Mouse (Mus musculus): ENCODE data around the gene Rusc2. TPM values are rescaled to one million over a fixed set of nuclear protein-coding genes. Genes with fewer than 3 reads are reported as not detected.

The Rusc2 gene
- polyA plus RNA-seq, 1 experiment from 2014 or later, result 89.0 TPM

- 59% methylated on average over 10 of the region's 10 CpGs for WGBS
- peaks cover 30% of the 10 kb centered on the region for H3K4me1 ChIP-seq (ENCODE audit: control insufficient read depth, insufficient read depth, low read length)
- peak overlapping the region; percentile 84 for H3K9ac ChIP-seq (ENCODE audit: low read depth, low read length)
- H3K4me3 ChIP-seq (ENCODE audit: low read depth, low read length), result peak overlapping the region; percentile 77
- H3K9me3 ChIP-seq (replicated peaks; ENCODE audit: control insufficient read depth, low read length, poor library complexity, severe bottlenecking), result no peaks in the 10 kb centered on the region
- H3K27ac ChIP-seq (ENCODE audit: low read length), result no peak overlapping the region
- peak overlapping the region; percentile 91 for H3K4me2 ChIP-seq (ENCODE audit: low read length)
- H3K36me3 ChIP-seq (ENCODE audit: control insufficient read depth, insufficient read depth, low read length), result no peaks in the 10 kb centered on the region
- ATAC-seq, result peak; percentile 38; the same call in 1 of the 2 replicates
- H3K27me3 ChIP-seq (ENCODE audit: control insufficient read depth, insufficient read depth, low read depth, low read length), result no peaks in the 10 kb centered on the region
These were observed 828 bp upstream of the Rusc2 start for GRCm38 (mm10) chr4:43380951-43381350.

DNA sequence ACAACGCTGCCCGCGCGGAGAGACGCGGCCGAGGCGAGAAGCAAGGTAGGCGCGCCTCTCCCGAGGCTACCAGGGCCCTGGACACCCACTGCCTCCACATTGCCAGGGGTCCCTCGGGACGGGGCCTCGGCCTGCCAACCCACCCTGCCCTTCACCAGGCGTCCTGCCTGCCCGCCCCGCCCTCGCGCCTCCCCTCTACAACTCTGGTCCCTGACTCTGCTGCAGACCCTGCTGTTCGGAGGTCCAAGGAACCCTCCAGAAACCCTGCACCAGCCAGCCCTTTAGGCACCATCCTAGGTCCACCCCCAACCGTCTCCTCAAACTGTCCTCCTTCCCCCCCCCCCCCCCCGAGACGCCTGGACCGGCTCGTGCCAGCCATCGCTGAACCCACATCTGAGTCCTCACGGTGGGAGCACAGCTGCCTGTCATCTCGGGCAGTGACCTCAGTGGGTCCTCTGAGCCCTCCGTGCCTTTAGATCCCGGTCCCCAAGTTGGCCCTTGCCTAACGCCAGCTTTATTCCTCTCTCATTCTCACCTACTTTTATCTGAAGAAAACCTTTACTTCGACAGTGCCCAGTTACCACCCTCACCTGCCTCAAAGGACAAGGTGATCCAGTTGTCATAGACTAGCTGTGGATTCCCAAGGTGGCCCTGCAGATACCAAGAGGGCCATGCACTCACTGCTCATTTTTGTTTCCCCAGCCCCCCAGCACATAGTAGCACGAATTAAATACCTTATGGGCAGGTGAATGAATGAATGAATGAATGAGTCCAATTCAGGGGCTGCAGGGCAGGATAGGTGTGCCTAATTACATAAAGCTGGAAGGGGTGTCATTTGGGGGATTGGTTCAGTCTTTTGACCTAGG is 609 bp downstream of the Rusc2 start:
- Histone ChIP-seq H3K27me3 (ENCODE audit: control insufficient read depth, insufficient read depth, low read depth, low read length) (no peaks in the 10 kb centered on the region), H3K4me2 (ENCODE audit: low read length) (peak overlapping the region; percentile 91), H3K36me3 (ENCODE audit: control insufficient read depth, insufficient read depth, low read length) (no peaks in the 10 kb centered on the region), H3K9me3 (replicated peaks; ENCODE audit: control insufficient read depth, low read length, poor library complexity, severe bottlenecking) (no peaks in the 10 kb centered on the region), H3K27ac (ENCODE audit: low read length) (peak overlapping the region; percentile 88), H3K4me1 (ENCODE audit: control insufficient read depth, insufficient read depth, low read length) (peaks cover 30% of the 10 kb centered on the region), H3K9ac (ENCODE audit: low read depth, low read length) (peak overlapping the region; percentile 84), H3K4me3 (ENCODE audit: low read depth, low read length) (peak overlapping the region; percentile 77)
- WGBS, result 6% methylated on average over 24 of the region's 33 CpGs
- ATAC-seq, result peak; percentile 83

DNA sequence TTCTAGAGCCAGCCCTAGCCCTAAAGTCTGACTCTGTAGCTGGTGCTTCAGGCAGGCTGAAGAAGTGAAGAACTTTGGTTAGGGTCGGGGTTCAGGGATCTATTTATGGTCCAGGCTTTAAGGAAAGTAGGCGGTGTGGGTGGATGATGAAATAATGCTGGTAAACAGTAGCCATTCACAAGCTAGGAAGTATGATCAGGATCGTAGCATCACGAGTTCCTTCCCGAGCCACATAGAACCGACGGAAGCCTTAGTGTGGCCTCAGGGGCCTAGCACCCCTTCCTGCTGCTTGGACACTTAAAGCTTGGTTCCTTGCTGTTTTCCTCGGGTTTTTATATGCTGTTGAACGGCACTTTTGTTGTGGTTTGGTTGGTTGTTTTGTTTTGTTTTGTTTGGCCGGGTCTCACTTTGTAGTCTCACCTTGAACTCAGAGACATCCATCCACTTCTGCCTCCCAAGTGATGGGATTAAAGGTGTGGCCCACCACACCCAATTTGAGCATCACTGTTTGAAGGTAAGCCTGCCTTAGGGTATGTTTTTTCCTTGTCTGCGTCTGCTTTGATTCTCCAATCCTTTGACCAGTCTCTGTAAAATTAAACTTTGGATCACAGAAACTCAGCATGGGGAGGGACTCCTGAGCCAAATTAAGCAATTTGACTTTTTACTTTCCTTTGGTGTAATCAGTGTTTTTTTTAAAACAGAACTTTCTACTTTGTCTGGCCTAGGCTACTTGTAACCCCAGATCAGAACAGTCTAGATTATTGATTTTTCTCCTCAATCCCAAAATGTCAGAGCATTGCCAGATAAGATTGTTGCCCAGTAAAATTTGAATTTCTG is 1.7 kb downstream of the Rusc2 start:
- Histone ChIP-seq H3K9ac (ENCODE audit: low read depth, low read length) (peak overlapping the region; percentile 84; the same call in 1 of the 2 replicates), H3K4me1 (ENCODE audit: control insufficient read depth, insufficient read depth, low read length) (peaks cover 30% of the 10 kb centered on the region), H3K4me3 (ENCODE audit: low read depth, low read length) (peak overlapping the region; percentile 77), H3K4me2 (ENCODE audit: low read length) (peak overlapping the region; percentile 91), H3K27me3 (ENCODE audit: control insufficient read depth, insufficient read depth, low read depth, low read length) (no peaks in the 10 kb centered on the region), H3K9me3 (replicated peaks; ENCODE audit: control insufficient read depth, low read length, poor library complexity, severe bottlenecking) (no peaks in the 10 kb centered on the region), H3K36me3 (ENCODE audit: control insufficient read depth, insufficient read depth, low read length) (no peaks in the 10 kb centered on the region), H3K27ac (ENCODE audit: low read length) (no peak overlapping the region; the same call in 1 of the 2 replicates)
- ATAC-seq, result no peak
- 70% methylated on average over 11 of the region's 11 CpGs for WGBS

GRCm38 (mm10) chr4:43384083-43384460 is 2.3 kb downstream of the Rusc2 start:
- Histone ChIP-seq H3K9ac (ENCODE audit: low read depth, low read length) (0 out of 2 replicates have a peak overlapping the region, but pooled peaks have one; percentile 14), H3K4me2 (ENCODE audit: low read length) (no peak overlapping the region), H3K9me3 (replicated peaks; ENCODE audit: control insufficient read depth, low read length, poor library complexity, severe bottlenecking) (no peaks in the 10 kb centered on the region), H3K36me3 (ENCODE audit: control insufficient read depth, insufficient read depth, low read length) (no peaks in the 10 kb centered on the region), H3K27ac (ENCODE audit: low read length) (no peak overlapping the region), H3K4me3 (ENCODE audit: low read depth, low read length) (no peak overlapping the region), H3K27me3 (ENCODE audit: control insufficient read depth, insufficient read depth, low read depth, low read length) (no peaks in the 10 kb centered on the region), H3K4me1 (ENCODE audit: control insufficient read depth, insufficient read depth, low read length) (peaks cover 30% of the 10 kb centered on the region)
- WGBS, result 88% methylated on average over 5 of the region's 5 CpGs
- no peak for ATAC-seq

- 92% methylated on average over 3 of the region's 3 CpGs for WGBS
- H3K27ac ChIP-seq (ENCODE audit: low read length), result no peak overlapping the region
- no peaks in the 10 kb centered on the region for H3K27me3 ChIP-seq (ENCODE audit: control insufficient read depth, insufficient read depth, low read depth, low read length)
- no peak overlapping the region for H3K4me2 ChIP-seq (ENCODE audit: low read length)
- peaks cover 30% of the 10 kb centered on the region for H3K4me1 ChIP-seq (ENCODE audit: control insufficient read depth, insufficient read depth, low read length)
- H3K9me3 ChIP-seq (replicated peaks; ENCODE audit: control insufficient read depth, low read length, poor library complexity, severe bottlenecking), result no peaks in the 10 kb centered on the region
- no peak overlapping the region for H3K9ac ChIP-seq (ENCODE audit: low read depth, low read length)
- ATAC-seq, result no peak
- no peaks in the 10 kb centered on the region for H3K36me3 ChIP-seq (ENCODE audit: control insufficient read depth, insufficient read depth, low read length)
- H3K4me3 ChIP-seq (ENCODE audit: low read depth, low read length), result no peak overlapping the region
These were observed 2.8 kb downstream of the Rusc2 start for GRCm38 (mm10) chr4:43384541-43384940.

- Histone ChIP-seq H3K27me3 (ENCODE audit: control insufficient read depth, insufficient read depth, low read depth, low read length) (no peaks in the 10 kb centered on the region), H3K9me3 (replicated peaks; ENCODE audit: control insufficient read depth, low read length, poor library complexity, severe bottlenecking) (no peaks in the 10 kb centered on the region), H3K4me1 (ENCODE audit: control insufficient read depth, insufficient read depth, low read length) (peaks cover 21% of the 10 kb centered on the region), H3K27ac (ENCODE audit: low read length) (no peak overlapping the region), H3K4me2 (ENCODE audit: low read length) (no peak overlapping the region), H3K9ac (ENCODE audit: low read depth, low read length) (no peak overlapping the region), H3K36me3 (ENCODE audit: control insufficient read depth, insufficient read depth, low read length) (no peaks in the 10 kb centered on the region), H3K4me3 (ENCODE audit: low read depth, low read length) (no peak overlapping the region)
- no peak for ATAC-seq
These were observed 5.2 kb downstream of the Rusc2 start for GRCm38 (mm10) chr4:43386932-43387331.

DNA sequence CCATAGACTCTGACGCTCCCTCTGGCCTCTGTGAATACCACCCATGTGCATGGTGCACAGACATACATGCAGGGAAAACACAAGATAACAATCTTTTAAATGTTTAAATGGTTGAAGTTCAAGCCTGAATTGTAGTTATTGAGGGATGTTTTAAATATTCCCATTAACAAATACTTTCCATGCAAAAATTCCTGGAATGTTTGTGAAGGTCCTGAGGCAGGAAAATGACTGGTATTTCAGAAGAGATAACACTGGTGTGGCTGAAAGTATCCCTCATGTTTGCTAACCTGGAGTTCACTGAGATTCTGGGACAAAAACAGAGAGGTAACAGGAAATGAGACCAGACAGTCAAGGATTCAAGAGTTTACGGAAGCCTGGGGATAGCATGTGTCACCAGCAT is 7.6 kb downstream of the Rusc2 start:
- 96% methylated on average over 2 of the region's 2 CpGs for WGBS
- no peak for ATAC-seq
- Histone ChIP-seq H3K4me3 (ENCODE audit: low read depth, low read length) (no peak overlapping the region), H3K27ac (ENCODE audit: low read length) (no peak overlapping the region), H3K4me2 (ENCODE audit: low read length) (no peak overlapping the region), H3K9ac (ENCODE audit: low read depth, low read length) (no peak overlapping the region), H3K4me1 (ENCODE audit: control insufficient read depth, insufficient read depth, low read length) (peaks cover 4% of the 10 kb centered on the region), H3K9me3 (replicated peaks; ENCODE audit: control insufficient read depth, low read length, poor library complexity, severe bottlenecking) (no peaks in the 10 kb centered on the region), H3K36me3 (ENCODE audit: control insufficient read depth, insufficient read depth, low read length) (no peaks in the 10 kb centered on the region), H3K27me3 (ENCODE audit: control insufficient read depth, insufficient read depth, low read depth, low read length) (no peaks in the 10 kb centered on the region)

- 67% methylated on average over 9 of the region's 9 CpGs for WGBS
- Histone ChIP-seq H3K27me3 (ENCODE audit: control insufficient read depth, insufficient read depth, low read depth, low read length) (no peaks in the 10 kb centered on the region), H3K27ac (ENCODE audit: low read length) (no peak overlapping the region), H3K4me2 (ENCODE audit: low read length) (no peak overlapping the region), H3K9ac (ENCODE audit: low read depth, low read length) (no peak overlapping the region), H3K9me3 (replicated peaks; ENCODE audit: control insufficient read depth, low read length, poor library complexity, severe bottlenecking) (no peaks in the 10 kb centered on the region), H3K36me3 (ENCODE audit: control insufficient read depth, insufficient read depth, low read length) (no peaks in the 10 kb centered on the region), H3K4me3 (ENCODE audit: low read depth, low read length) (no peak overlapping the region), H3K4me1 (ENCODE audit: control insufficient read depth, insufficient read depth, low read length) (peaks cover under 1% of the 10 kb centered on the region; the same call in 1 of the 2 replicates)
- ATAC-seq, result no peak
These were observed 8.2 kb downstream of the Rusc2 start for GRCm38 (mm10) chr4:43389845-43390440.
